Mouse (Mus musculus): Measurements from ENCODE around the gene Trim14.

The Trim14 gene

DNA sequence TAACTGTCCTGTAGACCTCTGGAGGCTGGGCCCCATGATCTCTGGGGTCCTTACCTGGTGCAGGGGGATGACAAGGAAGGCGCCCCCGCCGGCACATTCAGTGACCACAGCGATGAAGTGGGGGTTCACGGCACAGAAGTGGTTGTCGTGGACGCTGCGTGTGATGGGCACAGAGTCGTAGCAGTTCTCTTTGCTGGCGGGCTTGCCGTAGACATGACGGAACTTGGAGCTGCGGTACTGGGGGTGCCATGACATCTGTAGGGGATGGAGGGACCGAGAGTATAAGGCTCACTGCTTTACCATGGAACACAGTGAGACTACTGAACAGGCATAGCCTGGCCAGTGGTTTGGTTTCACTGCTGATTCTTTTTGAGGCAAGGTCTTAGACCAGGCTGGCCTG is 26.9 kb upstream of the Trim14 start:
- no peak for DNase-seq (ENCODE audit: low spot score in 2 of 2)

DNA sequence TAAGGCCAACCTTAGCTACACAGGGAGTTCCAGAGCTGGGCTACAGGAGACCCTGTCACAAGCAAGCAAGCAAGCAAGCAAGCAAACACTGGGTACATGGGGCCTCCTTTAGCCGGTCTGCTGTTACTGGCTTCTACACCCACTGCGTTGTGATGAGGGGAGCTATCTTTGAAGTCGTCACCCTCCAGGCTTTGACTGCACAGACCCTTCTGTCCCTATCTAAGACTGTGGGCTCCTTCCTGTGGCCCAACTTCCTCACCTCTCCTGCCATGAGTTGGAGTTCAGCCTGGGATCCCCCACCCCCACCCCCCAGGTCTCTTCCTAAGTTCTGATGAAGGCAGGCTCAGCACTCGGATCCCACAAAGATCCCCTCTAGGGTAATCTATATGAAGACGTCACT is 26.1 kb upstream of the Trim14 start:
- no peak for DNase-seq (ENCODE audit: low spot score in 2 of 2)

DNA sequence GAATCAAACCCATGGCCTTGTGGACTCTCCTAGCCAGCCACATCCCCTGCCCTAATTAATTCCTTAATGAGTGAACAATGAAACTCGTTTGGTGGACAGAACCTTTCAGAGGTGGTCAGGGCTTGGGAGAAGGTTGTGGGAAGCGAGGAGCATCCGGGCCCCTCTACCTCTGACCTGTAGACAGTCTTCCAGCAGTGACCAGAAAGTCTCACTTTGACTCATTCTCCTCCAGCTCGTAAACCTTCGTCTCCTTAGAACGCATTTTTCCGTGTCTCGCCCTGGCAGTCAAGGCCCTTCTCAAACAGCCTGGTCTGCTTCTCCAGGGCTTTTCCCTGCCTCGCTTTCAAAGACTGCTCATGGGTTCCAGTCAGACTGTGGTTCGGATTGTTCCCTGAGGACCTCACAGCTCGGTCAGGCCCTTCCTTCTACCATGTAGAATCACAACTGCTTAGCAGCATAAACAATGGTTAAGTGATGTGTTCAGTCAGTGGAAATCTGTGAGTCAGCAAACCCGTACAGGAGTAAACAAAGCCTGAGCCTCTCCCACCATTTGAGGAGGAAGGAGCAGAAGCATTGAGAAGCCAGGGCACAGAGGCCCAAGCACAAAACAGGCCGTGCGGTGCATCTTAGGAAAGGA is 24.2 kb upstream of the Trim14 start:
- DNase-seq (ENCODE audit: low spot score in 2 of 2) = no peak

DNA sequence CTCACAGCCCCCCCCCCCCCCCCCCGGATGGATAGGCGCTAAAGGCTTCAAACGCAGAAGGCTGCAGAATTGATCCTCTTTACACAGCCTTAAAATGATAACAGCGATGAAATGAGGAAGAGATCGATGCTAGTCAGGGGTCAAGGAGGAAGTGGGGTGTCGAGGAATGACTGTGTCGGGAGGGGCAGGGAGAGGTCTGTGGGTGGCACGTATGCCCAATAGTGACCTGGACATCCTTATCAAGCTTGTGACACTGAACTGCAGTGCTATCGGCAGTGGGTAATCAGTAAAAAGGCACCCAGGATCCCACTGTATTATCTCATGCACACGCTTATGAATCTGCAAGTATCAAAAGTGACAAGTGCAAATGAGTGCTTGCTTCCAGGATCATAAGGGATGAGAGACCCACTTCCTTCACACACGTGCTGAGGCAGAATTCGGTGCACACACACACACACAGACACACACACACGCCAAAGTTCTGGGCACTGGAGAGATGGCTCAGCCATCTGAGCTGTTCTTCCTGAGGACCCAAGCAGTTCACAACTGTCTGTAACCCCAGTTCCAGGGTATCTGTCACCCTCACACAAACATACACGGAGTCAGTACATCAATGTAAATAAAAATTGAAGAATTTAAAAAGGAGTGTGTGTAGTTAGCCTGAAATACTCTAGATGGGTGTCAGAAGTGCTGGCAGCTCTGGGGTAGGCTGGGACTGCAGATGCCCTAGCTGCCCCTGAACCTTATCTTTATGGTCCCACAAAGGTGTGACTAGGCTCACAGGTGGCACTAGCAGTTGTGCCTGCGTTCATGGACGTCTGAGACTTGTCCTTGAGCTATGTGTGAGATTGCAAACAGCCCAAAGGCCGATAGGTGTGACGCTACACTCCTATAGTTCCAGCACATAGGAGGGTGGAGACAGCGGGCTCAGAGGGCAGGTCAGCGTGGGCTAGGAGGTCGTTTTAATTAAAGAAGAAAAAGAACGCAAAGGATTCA is 23.0 kb upstream of the Trim14 start:
- no peak for DNase-seq (ENCODE audit: low spot score in 2 of 2)

DNA sequence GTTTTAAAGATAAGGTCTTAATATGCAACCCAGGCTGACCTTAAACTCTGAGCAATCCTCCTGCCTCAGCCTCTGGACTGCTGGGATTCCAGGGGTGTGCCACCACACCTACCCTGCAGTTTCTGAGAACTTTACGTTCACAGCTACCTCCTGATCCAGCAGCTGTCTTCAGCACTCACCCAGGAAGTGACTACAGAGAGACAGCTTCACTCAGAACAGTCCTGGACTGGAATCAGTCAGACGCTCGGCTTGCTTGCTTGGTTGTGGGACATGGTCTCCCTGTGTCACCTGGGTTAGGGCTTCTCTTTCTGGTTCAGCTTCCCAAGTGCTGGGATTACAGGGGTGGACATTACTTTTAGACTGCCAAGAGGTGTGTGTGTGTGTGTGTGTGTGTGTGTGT is 21.0 kb upstream of the Trim14 start:
- no peak for DNase-seq (ENCODE audit: low spot score in 2 of 2)

DNA sequence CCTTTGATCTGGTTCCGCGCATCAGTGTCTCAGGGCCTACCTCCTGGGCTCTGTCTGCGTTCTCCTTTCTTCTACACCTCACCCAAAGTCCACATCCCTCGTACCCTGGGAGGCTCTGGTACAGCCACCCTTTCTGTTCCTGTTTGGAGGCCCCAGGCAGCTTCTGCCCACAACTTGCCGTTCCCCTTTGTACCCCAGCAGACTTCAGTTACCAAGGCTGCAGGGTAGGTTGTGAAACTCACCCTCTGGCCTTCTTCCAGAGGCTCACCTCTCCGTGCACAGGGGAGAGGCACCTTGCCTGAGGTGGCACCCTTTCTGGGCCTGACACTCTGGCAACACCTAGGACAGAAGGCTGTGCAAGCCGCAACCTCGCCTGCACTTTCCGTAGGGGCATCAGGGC is 19.8 kb upstream of the Trim14 start:
- no peak for DNase-seq (ENCODE audit: low spot score in 2 of 2)

DNA sequence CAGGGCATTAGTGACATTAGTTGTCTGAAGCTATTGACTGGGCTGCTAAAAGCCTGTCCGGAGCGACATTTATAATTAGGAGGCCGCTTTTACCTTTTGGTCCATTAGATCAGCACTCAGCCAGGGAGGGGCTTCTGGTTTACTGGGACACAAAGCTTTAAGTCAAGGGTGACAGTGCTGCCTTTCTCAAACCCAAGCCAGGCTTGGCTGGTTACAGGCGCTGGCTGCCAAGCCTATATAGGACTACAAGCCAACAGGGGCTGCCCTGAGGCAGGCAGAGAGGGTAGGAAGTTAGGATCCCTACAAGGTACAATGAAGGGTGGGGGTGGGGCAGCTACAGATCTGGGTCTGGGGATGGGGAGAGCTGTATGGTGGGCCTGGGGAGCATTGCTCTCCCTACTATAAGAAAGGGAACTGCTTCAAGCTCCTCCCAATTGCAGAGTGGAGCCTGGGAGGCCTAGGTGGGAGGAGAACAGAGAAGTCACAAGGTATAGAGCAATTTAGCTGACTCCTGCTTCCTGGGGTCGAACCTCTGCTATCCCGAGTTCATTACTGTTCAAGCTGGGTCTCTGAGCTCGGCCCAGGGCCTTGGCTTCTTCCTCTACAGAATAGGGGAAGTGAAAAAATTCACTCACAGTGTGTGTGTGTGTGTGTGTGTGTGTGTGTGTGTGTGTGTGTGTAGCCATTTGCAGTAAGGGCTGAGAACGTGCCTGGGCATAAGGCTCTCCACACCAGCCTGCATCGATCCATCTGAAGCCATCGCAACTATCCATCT is 18.5 kb upstream of the Trim14 start:
- no peak for DNase-seq (ENCODE audit: low spot score in 2 of 2)

DNA sequence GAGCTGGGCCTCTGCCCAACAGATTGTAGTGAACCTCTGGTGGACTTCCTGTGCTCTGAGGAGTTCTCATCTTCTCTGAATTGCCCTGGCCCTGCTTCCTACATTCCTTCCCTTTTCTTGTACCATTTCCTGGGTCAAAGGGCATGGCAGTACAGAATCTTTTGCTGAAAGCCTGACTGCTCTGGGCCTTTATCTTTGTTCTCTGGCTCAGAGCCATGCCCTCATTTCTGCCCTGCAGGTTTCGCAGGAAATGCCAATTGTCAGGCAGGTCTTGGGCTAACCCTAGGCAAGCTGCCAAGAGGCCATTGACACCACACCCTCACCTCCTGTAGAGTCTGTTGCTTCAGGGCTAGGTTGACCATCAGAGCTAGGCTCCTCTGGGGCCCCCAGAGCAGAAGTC is 17.9 kb upstream of the Trim14 start:
- DNase-seq (ENCODE audit: low spot score in 2 of 2) = no peak

DNA sequence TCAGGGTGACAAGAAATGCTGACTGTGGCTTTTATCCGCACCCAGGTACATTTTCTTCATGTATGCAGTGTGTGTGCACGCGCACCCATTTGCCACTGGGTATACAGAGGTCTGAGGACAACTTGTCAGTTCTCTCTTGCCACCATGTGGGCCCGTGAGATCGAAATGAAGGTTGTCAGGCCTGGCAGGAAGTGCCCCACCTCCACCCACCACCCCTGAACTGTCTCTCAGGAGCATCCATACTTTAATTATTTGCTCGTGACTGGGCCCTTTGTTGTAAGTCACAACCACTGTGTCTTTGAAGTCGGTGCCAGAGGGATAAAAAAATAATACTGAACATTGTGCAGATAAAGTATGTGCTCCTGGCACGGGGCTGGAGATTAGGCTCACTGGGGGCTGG is 14.5 kb upstream of the Trim14 start:
- DNase-seq (ENCODE audit: low spot score in 2 of 2) = no peak

DNA sequence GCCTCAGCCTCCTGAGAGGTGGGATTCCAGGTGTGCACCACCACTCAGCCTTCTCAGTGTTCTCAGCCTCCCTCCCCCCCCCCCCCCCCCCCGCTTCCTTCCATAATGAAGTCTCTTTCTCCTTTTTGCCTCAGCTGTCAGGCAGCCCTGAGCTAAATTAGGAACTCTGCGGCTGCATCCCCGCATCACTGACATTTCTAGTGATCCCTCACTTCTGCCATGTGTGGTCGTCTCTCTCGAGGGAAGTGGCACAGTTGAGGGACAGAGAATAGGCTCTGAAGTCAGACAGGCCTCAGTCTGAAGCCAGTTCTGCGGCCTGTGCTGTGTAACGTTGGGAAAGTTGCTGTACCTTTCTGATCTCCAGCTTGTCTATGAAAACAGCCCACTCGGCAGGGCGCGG is 14.0 kb upstream of the Trim14 start:
- no peak for DNase-seq (ENCODE audit: low spot score in 2 of 2)

DNA sequence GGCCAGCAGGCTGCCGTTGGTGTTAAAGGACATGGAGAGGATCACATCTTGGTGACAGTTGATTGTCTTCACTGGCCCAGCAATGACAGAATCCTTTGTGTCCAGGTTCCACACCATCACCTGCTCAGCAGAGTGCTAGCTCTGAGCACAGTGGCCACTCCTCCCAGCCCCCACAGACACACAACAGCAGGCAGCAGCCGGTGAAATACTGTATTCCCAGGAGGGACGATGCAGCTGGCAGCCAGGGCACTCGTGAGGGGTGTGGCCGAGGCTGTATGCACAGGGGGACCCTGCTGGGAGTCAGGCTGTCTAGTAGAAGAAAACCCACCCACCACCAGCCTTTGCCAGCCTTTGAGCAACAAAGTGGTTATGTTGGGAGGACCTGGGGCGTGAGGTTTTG is 10.8 kb upstream of the Trim14 start:
- no peak for DNase-seq (ENCODE audit: low spot score in 2 of 2)

DNA sequence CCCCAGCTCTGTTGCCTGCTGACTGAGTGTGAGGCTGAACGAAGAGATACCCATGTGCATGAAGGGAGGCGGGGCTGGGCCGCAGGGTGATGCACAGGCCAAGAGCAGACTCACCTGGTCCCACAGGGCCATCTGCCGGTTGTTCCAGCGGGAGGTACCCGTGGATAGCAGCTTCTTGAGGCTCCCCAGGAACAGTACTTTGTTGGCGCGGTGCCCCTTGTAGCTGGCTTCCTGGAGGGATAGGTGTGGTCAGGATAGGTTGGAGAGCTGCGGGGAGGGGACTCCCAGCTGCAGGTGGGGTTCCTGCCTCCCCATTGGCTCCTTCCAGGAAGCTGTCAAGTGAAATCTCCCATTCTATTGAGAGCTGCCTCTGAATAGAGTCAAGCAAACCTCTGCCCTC is 9.6 kb upstream of the Trim14 start:
- no peak for DNase-seq (ENCODE audit: low spot score in 2 of 2)

DNA sequence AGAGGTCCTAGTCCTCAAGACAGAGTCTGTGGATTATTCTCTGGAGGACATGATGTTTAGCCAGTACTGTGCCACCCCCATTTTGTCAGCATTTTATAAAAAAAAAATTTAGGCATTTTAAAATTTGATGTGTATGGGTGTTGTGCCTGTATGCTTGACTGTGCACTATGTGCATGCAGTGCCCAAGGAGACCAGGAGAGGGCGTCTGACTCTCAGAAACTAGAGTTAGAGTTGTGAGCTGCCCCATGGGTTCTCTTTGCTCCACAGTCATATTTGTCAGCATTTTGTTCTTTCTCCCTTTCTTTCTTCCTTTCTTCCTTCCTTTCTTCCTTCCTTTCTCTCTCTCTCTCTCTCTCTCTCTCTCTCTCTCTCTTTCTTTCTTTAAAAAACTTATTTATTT is 8.4 kb upstream of the Trim14 start:
- no peak for DNase-seq (ENCODE audit: low spot score in 2 of 2)

DNA sequence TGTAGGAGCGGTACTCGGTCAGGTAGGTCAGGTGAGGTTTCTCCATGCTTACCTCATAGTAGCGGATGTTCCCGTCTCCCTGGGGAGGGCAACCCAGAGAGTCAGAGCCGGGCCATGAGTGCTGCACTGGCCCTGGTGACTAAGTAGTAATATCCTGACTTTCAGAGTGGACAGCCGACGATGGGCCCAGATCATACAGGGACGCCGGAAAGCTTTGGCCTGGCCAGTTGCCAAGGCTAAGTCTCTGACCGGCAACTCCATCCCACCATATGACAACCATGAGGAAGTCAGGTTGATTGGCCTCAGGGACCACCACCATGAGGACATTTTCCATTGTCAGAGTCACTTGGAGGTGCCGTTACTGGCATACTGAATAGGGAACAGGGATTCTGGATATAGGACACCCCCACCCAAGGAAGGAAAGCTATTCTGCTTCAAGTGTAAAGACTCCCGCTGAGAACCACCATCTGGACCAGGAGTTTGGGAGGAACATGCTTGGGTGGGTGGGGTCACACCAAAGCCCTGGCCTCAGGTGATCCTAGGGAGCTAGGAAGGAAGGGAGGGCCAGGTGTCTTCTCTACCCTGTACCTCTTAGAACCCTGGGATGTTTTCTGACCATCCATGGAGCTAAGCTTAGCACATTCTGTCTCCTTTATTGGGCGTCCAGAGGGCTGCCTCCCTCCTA is 7.6 kb upstream of the Trim14 start:
- DNase-seq (ENCODE audit: low spot score in 2 of 2) = no peak

DNA sequence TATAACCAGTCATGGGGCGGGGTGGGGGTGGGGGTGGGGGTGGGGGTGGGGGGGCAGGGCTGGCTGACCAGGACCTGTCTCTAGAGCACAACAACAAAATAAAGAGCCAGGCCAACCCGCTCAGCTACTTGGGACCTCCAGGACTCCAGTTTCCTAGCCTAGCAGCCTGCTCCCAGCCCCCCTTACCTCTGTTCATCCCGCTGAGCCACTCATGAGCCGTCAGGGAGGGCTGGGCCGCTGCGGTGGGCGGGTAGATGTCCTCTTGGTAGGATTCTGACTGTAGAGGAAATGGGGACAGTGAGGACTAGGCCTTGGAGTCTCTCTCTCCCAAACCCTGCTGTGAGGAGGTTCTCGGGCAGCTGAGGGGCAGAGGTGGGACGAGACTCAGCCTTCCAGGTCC is 5.8 kb upstream of the Trim14 start:
- no peak for DNase-seq (ENCODE audit: low spot score in 2 of 2)

DNA sequence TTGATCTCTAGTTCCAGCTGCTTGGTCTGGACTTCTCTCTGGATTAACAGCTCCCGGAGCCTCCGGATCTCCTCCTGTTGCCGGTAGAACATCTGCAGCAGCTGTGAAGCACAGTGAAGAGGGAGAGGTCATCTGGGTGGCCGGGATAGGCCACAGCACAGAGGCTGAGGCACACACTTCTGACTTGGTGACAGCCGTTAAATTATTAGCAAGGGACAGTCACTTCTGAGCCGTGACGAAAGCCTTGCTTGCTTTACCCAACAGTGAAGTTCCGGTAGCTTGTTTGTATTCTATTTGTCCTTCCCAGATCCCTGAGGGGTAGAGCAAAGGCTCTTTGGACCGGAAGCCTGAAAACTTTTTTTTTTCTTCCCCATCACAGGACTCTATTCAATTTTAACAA is 3.2 kb upstream of the Trim14 start:
- no peak for DNase-seq (ENCODE audit: low spot score in 2 of 2)

DNA sequence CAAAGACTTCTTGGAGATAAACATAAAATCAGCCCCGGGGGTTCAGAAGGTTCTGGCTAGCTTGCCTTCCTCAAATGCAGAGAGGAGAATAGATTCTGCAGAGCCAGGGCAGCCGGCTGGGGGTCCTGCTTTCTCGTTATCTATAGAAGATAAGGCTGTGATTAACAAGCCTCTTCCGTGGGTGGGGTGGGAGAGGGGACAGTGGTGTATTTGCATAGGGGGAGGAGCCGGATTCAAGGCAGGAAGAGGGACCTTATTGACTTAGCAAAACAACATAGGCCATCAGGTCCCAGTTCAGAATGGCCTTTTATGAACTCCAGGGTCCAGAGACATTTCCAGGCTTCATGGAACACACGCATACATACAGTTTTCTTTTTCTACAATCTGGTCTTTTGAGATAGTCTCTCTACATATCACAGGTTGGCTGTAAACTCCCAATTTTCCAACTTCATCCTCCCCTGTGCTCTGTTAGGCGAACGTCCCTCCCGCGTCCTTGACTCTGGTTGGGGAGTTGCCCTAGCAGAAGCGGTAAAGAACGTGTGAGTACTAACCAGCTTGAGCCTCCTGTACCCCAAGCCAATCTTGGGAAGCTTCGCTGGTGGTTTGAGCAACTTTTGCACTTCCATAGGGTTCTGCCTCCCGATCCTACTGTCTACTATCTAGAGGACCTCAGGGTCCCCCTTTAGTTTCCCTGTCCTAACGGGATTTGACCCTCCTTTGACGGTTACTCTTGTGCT is 679 bp downstream of the Trim14 start:
- DNase-seq (ENCODE audit: low spot score in 2 of 2) = no peak

DNA sequence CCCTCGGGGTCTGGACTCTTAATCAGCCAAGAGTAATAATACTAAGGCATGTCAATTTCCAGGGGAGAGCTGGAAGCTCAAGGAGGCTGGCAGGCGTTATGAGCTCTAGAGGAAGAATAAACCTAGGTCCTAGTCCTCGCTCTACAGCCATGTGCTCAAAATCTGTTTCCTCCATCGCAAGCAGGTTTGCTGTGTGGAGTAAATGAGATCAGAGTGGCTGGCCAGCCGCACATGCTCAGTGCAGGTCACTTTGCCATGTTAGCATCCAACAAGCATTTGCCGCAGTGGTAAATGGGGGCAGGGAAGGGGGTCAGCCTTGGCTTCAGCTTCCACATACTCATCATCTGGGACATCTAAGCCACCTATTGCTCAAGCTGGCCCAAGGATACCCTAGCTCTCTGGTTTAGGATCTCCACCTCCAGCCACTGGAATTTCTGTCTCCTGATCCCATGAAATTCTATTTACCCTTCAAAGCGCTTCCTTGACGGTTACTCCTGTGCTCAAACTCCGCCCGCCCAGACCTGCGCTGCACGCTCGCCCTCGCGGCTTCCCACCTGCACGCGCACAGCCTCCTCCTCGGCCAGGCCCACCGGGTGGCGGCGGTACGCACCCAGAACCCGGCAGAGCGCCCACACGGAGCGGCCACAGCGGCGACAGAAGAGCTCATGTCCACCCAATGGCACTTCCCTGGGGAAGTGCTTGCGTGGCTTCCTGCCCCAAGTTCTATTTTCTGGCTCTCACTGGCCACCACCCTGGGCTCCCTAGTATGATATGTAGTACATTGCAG is 1.8 kb downstream of the Trim14 start:
- DNase-seq (ENCODE audit: low spot score in 2 of 2) = no peak

DNA sequence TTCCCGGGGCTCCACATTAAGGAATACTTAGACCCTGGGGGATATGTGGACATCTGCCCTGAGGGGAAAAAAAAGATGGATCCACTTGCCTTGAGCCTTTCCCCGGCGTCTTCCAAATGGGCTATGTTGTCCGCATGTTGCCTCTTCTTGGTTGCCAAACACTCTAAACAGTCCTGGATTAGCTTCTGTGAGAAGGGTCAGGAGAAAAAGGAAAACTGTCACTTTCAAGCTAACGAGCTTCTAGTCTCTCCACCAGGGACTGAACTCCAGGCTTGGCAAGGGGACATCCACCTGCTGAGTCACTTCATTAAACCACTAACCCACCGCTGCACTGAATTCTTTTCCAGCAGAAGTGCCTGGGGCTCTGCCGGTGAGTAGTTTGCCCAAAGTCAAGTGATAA is 3.0 kb downstream of the Trim14 start:
- no peak for DNase-seq (ENCODE audit: low spot score in 2 of 2)

DNA sequence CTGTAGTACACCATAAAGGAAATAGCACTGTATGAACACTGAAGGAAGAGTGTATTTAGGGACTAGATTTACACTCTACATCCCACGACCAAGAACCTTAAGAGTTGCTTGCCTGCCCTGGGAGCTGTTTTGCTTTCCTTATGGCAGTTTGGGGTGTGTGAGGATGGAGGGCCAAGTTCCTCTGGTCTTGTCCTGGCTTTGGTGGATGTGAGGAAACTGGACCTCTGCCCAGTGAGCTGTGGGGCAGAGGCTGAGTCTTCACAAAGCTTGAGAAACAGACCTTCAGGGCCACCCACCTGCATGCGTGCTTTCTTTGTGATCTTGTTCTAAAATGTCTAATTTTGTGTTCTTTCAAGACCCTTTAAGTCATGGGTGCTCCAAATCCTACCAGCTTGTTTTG is 3.4 kb downstream of the Trim14 start:
- no peak for DNase-seq (ENCODE audit: low spot score in 2 of 2)

DNA sequence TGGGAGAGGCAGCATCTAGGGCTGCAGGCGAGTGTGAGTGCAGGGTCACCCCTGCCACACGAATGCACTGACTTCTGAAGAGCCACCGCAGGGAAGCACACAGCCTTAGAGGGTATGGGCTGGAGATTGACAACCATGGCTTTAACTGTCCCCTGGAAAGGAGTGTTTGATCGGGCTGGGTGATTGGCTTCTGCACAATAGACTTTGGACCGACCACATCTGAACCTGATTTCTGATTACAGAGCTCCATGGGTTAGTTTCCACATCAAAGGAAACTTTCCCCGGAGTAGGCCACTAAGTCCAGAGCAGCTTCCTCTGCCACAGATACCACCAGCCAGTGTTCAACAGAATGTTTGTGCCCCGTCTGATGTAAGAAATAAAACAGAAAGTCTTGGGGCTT is 6.2 kb downstream of the Trim14 start:
- no peak for DNase-seq (ENCODE audit: low spot score in 2 of 2)
